Mouse (Mus musculus): ENCODE measurements around the gene Mbtd1.
A peak's percentile ranks its signal among the peaks of the same experiment; 100 is the strongest.

The Mbtd1 gene

GRCm38 (mm10) chr11:93948887-93949567, 63.4 kb downstream of the Mbtd1 start:
- no peak for DNase-seq (ENCODE audit: low read depth, low spot score)

- DNase-seq (ENCODE audit: low read depth, low spot score): peak; percentile 36
Measured at GRCm38 (mm10) chr11:93950045-93950444, 64.4 kb downstream of the Mbtd1 start.

- DNase-seq (ENCODE audit: low read depth, low spot score): no peak
Measured at GRCm38 (mm10) chr11:93952376-93952775, 66.7 kb downstream of the Mbtd1 start.

- DNase-seq (ENCODE audit: low read depth, low spot score): no peak
Measured at GRCm38 (mm10) chr11:93954738-93955255, 69.1 kb downstream of the Mbtd1 start.

- peak; percentile 95 for DNase-seq (ENCODE audit: low read depth, low spot score)
Measured at GRCm38 (mm10) chr11:93955256-93956150, 69.9 kb downstream of the Mbtd1 start.

- DNase-seq (ENCODE audit: low read depth, low spot score): no peak
Measured at GRCm38 (mm10) chr11:93956159-93956558, 70.5 kb downstream of the Mbtd1 start, which contains the start of gene Nme2. Gene Nme2, minus strand, starts transcription at chr11:93956259.

GRCm38 (mm10) chr11:93957031-93957555, 71.4 kb downstream of the Mbtd1 start:
- DNase-seq (ENCODE audit: low read depth, low spot score): peak; percentile 74

- DNase-seq (ENCODE audit: low read depth, low spot score): no peak
Measured at GRCm38 (mm10) chr11:93957746-93958145, 72.1 kb downstream of the Mbtd1 start.

- DNase-seq (ENCODE audit: low read depth, low spot score): no peak
Measured at GRCm38 (mm10) chr11:93961482-93961881, 75.8 kb downstream of the Mbtd1 start.

- peak; percentile 86 for DNase-seq (ENCODE audit: low read depth, low spot score)
Measured at GRCm38 (mm10) chr11:93963013-93963412, 77.4 kb downstream of the Mbtd1 start.

- DNase-seq (ENCODE audit: low read depth, low spot score): no peak
Measured at GRCm38 (mm10) chr11:93965391-93965790, 79.7 kb downstream of the Mbtd1 start.

GRCm38 (mm10) chr11:93967381-93967780, 81.7 kb downstream of the Mbtd1 start:
- peak; percentile 42 for DNase-seq (ENCODE audit: low read depth, low spot score)

GRCm38 (mm10) chr11:93968005-93968847, 82.6 kb downstream of the Mbtd1 start, which contains the start of the genes Gm20390 and Nme1:
Gene Gm20390, minus strand, starts transcription at chr11:93968293.
Gene Nme1, minus strand, starts transcription at chr11:93968521.
- peak; percentile 98 for DNase-seq (ENCODE audit: low read depth, low spot score)

GRCm38 (mm10) chr11:93968848-93969128, 83.1 kb downstream of the Mbtd1 start:
- no peak for DNase-seq (ENCODE audit: low read depth, low spot score)

GRCm38 (mm10) chr11:93969171-93969570, 83.5 kb downstream of the Mbtd1 start:
- no peak for DNase-seq (ENCODE audit: low read depth, low spot score)

GRCm38 (mm10) chr11:93969799-93970198, 84.1 kb downstream of the Mbtd1 start:
- no peak for DNase-seq (ENCODE audit: low read depth, low spot score)

- no peak for DNase-seq (ENCODE audit: low read depth, low spot score)
Measured at GRCm38 (mm10) chr11:93972951-93973350, 87.3 kb downstream of the Mbtd1 start.

- DNase-seq (ENCODE audit: low read depth, low spot score): no peak
Measured at GRCm38 (mm10) chr11:93979502-93980049, 93.9 kb downstream of the Mbtd1 start.

- no peak for DNase-seq (ENCODE audit: low read depth, low spot score)
Measured at GRCm38 (mm10) chr11:93984619-93985018, 99.0 kb downstream of the Mbtd1 start.

- no peak for DNase-seq (ENCODE audit: low read depth, low spot score)
Measured at GRCm38 (mm10) chr11:93985265-93985664, 99.6 kb downstream of the Mbtd1 start.

GRCm38 (mm10) chr11:93986298-93986697, 100.6 kb downstream of the Mbtd1 start:
- no peak for DNase-seq (ENCODE audit: low read depth, low spot score)
